Mouse (Mus musculus): ENCODE results near the gene Emc3.

- TF ChIP-seq CTCF (IDR thresholded peaks at IDR 0.05; ENCODE audit: borderline replicate concordance, control insufficient read depth, extremely low read depth, insufficient read depth, low read length, poor library complexity) (no peak), POLR2A (IDR thresholded peaks at IDR 0.05; ENCODE audit: control insufficient read depth, extremely low read depth, insufficient read depth, low read length, poor library complexity) (no peak)
Measured at GRCm38 (mm10) chr6:113489410-113489809, 42.0 kb downstream of the Emc3 start.

All from thymus, adult 2 months (tissue).